Mouse (Mus musculus): ENCODE data around the gene Smg9. TPM values are rescaled to one million over a fixed set of nuclear protein-coding genes. Genes with fewer than 3 reads are reported as not detected.

Gene Smg9
- total RNA-seq, 2 experiments from 2014 or later, result 6.6 to 8.4 TPM

Other genes with a start within 250 kb of the Smg9 start
- gene Zfp114, start 224.6 kb upstream of the Smg9 start, total RNA-seq (2021), result not detected
- 1 to 10 TPM; 3.0 to 4.5 TPM for gene Zfp111, start 188.2 kb upstream of the Smg9 start, total RNA-seq (2021)
- 1 to 10 TPM; 2.0 to 2.2 TPM for gene Zfp109, start 162.1 kb upstream of the Smg9 start, total RNA-seq (2021)
- 1 to 10 TPM; 1.0 to 1.2 TPM for gene Zfp108, start 144.8 kb upstream of the Smg9 start, total RNA-seq (2021)
- gene Zfp93, start 129.2 kb upstream of the Smg9 start, total RNA-seq (2021), result 1 to 10 TPM; 3.1 to 3.6 TPM
- gene Zfp61, start 98.4 kb upstream of the Smg9 start, total RNA-seq (2021), result 1 to 10 TPM; 2.2 to 2.6 TPM
- gene Zfp94, start 83.0 kb upstream of the Smg9 start, total RNA-seq (2021), result 1 to 10 TPM; 2.5 TPM
- gene Tescl, start 65.7 kb upstream of the Smg9 start, total RNA-seq (2021), result under 1 TPM in 1 of 2 experiments, not detected in 1; 0.32 TPM
- gene Lypd5, start 50.4 kb upstream of the Smg9 start, total RNA-seq (2021), result not detected
- gene Kcnn4, start 29.4 kb upstream of the Smg9 start, total RNA-seq (2021), result 1 to 10 TPM in 1 of 2 experiments, under 1 TPM in 1; 0.69 to 2.4 TPM
- gene Irgc1, start 52.7 kb downstream of the Smg9 start, total RNA-seq (2021), result not detected
- gene Plaur, start 62.9 kb downstream of the Smg9 start, total RNA-seq (2021), result 1 to 10 TPM; 2.6 to 3.4 TPM
- gene Cadm4, start 82.4 kb downstream of the Smg9 start, total RNA-seq (2021), result 10 to 100 TPM; 15.4 to 24.2 TPM
- gene Zfp428, start 107.4 kb downstream of the Smg9 start, total RNA-seq (2021), result 10 to 100 TPM; 13.3 to 20.8 TPM
- gene AC161166.1, start 112.8 kb downstream of the Smg9 start, total RNA-seq (2021), result not detected
- gene Irgq, start 131.1 kb downstream of the Smg9 start, total RNA-seq (2021), result 10 to 100 TPM; 15.3 to 18.3 TPM
- not detected for gene Pinlyp, start 146.5 kb downstream of the Smg9 start, total RNA-seq (2021)
- gene Xrcc1, start 146.7 kb downstream of the Smg9 start, total RNA-seq (2021), result 10 to 100 TPM; 21.7 to 23.9 TPM
- gene Ethe1, start 187.9 kb downstream of the Smg9 start, total RNA-seq (2021), result 10 to 100 TPM; 61.2 to 71.1 TPM
- gene Zfp575, start 188.0 kb downstream of the Smg9 start, total RNA-seq (2021), result under 1 TPM in 1 of 2 experiments, not detected in 1; 0.13 TPM
- gene Phldb3, start 211.1 kb downstream of the Smg9 start, total RNA-seq (2021), result under 1 TPM; 0.10 to 0.31 TPM
- not detected for gene Lypd3, start 236.9 kb downstream of the Smg9 start, total RNA-seq (2021)